Mouse (Mus musculus) embryonic facial prominence, embryonic 13.5 days (tissue): Measurements from ENCODE around the gene Nkap. TPM values are rescaled to one million over a fixed set of nuclear protein-coding genes. Genes with fewer than 3 reads are reported as not detected.
"Not testable (repeated sequence)": the region's sequence is repeated elsewhere in the genome, so short reads cannot be mapped to it uniquely, and the experiment has no call there.

Source experiments
- ATAC-seq: fragments of 200-750 bp; cut with Nextera tagmentation; 2 replicates; pipeline ENCODE4 v1.8.0; 2017; ENCODE audit warnings: low read depth; ENCODE audit not compliant: insufficient number of reproducible peaks, insufficient read depth, low FRiP score, low TSS enrichment
- H3K27ac ChIP-seq: fragments of 300-500 bp; sonication (generic); 2 replicates; pipeline ENCODE4 v1.5.1; 2015; ENCODE audit warnings: moderate library complexity, mild to moderate bottlenecking, inconsistent platforms
- H3K27me3 ChIP-seq: fragments of 300-500 bp; sonication (generic); 2 replicates; pipeline ENCODE4 v1.6.1; 2015; ENCODE audit warnings: mild to moderate bottlenecking, inconsistent platforms
- H3K36me3 ChIP-seq: fragments of 300-500 bp; sonication (generic); 2 replicates; pipeline ENCODE4 v1.6.1; 2015; ENCODE audit warnings: mild to moderate bottlenecking, inconsistent platforms
- H3K4me1 ChIP-seq: fragments of 300-500 bp; sonication (generic); 2 replicates; pipeline ENCODE4 v1.6.1; 2015; ENCODE audit warnings: inconsistent platforms
- H3K4me2 ChIP-seq: fragments of 300-500 bp; sonication (generic); 2 replicates; pipeline ENCODE4 v1.6.1; 2015; ENCODE audit warnings: moderate library complexity, mild to moderate bottlenecking, inconsistent platforms
- H3K4me3 ChIP-seq: fragments of 300-500 bp; sonication (generic); 2 replicates; pipeline ENCODE4 v1.5.1; 2015; ENCODE audit warnings: mild to moderate bottlenecking, inconsistent platforms
- H3K9ac ChIP-seq: fragments of 300-500 bp; sonication (generic); 2 replicates; pipeline ENCODE4 v1.6.1; 2015; ENCODE audit warnings: mild to moderate bottlenecking, inconsistent platforms
- H3K9me3 ChIP-seq: fragments of 300-500 bp; sonication (generic); 2 replicates; pipeline ENCODE4 v1.6.1; 2016; ENCODE audit warnings: inconsistent platforms
- WGBS: fragments of 180-500 bp; shearing (Covaris S2); methylation state at CpG from one replicate; pipeline ENCODE4 v1.1.7; 2015; ENCODE audit warnings: mixed read lengths; 5-methylcytosine and 5-hydroxymethylcytosine counted together
- polyA plus RNA-seq: library from polyadenylated mRNA; unstranded; fragments of >200 nt; fragmentation: Nextera tagmentation; extraction: Ambion mirVana; gene quantifications from 2 replicates; pipeline ENCODE4 v1.2.1, GENCODE M21; 2015

Nkap gene
- polyA plus RNA-seq = 16.7 and 17.4 TPM in 2 replicates

- Histone ChIP-seq H3K4me2 (peak within 1 kb of the TSS; percentile 61), H3K9ac (peak within 1 kb of the TSS; percentile 82), H3K4me3 (peak within 1 kb of the TSS; percentile 63), H3K36me3 (no peaks in the 10 kb centered on the region), H3K9me3 (no peaks in the 10 kb centered on the region), H3K4me1 (peaks cover 9% of the 10 kb centered on the region), H3K27ac (peak within 1 kb of the TSS; percentile 73), H3K27me3 (no peaks in the 10 kb centered on the region)
- ATAC-seq = no peak
- WGBS = 21% methylated on average over 58 of the region's 58 CpGs
These were observed at the start of gene Nkap for GRCm38 (mm10) chrX:37126671-37127358. TSS of gene Nkap (plus strand) at chrX:37126795.

- WGBS = 63% methylated on average over 4 of the region's 4 CpGs
These were observed 46.2 kb upstream of the Nkap start for GRCm38 (mm10) chrX:37080345-37080744.

GRCm38 (mm10) chrX:37081194-37081593 lies 45.4 kb upstream of the Nkap start:
- Histone ChIP-seq H3K36me3 (peaks cover 13% of the 10 kb centered on the region; the same call in 1 of the 2 replicates), H3K4me3 (no peak overlapping the region), H3K27ac (no peak overlapping the region), H3K9ac (no peak overlapping the region), H3K4me1 (0 out of 2 replicates have a peak, but pooled peaks cover 6% of the 10 kb centered on the region), H3K4me2 (no peak overlapping the region), H3K9me3 (no peaks in the 10 kb centered on the region), H3K27me3 (no peaks in the 10 kb centered on the region)
- WGBS = 51% methylated on average over 6 of the region's 6 CpGs
- ATAC-seq = no peak

More at GRCm38 (mm10) chrX:37080345-37080744, 46.2 kb upstream of the Nkap start:
- not testable (repeated sequence) for H3K9me3 ChIP-seq, H3K4me3 ChIP-seq, H3K27me3 ChIP-seq, H3K4me2 ChIP-seq, H3K27ac ChIP-seq, H3K4me1 ChIP-seq, H3K9ac ChIP-seq, ATAC-seq
- peaks cover 13% of the 10 kb centered on the region; the same call in 1 of the 2 replicates for H3K36me3 ChIP-seq

- H3K4me2 ChIP-seq = peak overlapping the region; percentile 69
- ATAC-seq = no peak
- peaks cover 13% of the 10 kb centered on the region; the same call in 1 of the 2 replicates for H3K36me3 ChIP-seq
- peak overlapping the region; percentile 58 for H3K4me3 ChIP-seq
- no peaks in the 10 kb centered on the region for H3K9me3 ChIP-seq
- peak overlapping the region; percentile 91 for H3K27ac ChIP-seq
- H3K9ac ChIP-seq = peak overlapping the region; percentile 85
- WGBS = 17% methylated on average over 19 of the region's 19 CpGs
- H3K27me3 ChIP-seq = no peaks in the 10 kb centered on the region
- H3K4me1 ChIP-seq = 0 out of 2 replicates have a peak, but pooled peaks cover 6% of the 10 kb centered on the region
These were observed 42.2 kb upstream of the Nkap start for GRCm38 (mm10) chrX:37084318-37084926.

GRCm38 (mm10) chrX:37084927-37085660 lies 41.5 kb upstream of the Nkap start, which contains the start of gene Rpl39:
TSS of gene Rpl39 (minus strand) at chrX:37085402.
- H3K4me1 ChIP-seq = 0 out of 2 replicates have a peak, but pooled peaks cover 6% of the 10 kb centered on the region
- H3K36me3 ChIP-seq = peaks cover 13% of the 10 kb centered on the region; the same call in 1 of the 2 replicates
- peak within 1 kb of the TSS; percentile 91 for H3K27ac ChIP-seq
- 16% methylated on average over 38 of the region's 38 CpGs for WGBS
- H3K4me2 ChIP-seq = peak within 1 kb of the TSS; percentile 69
- H3K9me3 ChIP-seq = no peaks in the 10 kb centered on the region
- H3K27me3 ChIP-seq = no peaks in the 10 kb centered on the region
- H3K4me3 ChIP-seq = peak within 1 kb of the TSS; percentile 58
- H3K9ac ChIP-seq = peak within 1 kb of the TSS; percentile 85
- ATAC-seq = peak; percentile 91

- Histone ChIP-seq H3K9ac (peak overlapping the region; percentile 59; the same call in 1 of the 2 replicates), H3K9me3 (no peaks in the 10 kb centered on the region), H3K4me1 (0 out of 2 replicates have a peak, but pooled peaks cover 6% of the 10 kb centered on the region), H3K4me3 (peak overlapping the region; percentile 58), H3K27ac (peak overlapping the region; percentile 91), H3K36me3 (peaks cover 13% of the 10 kb centered on the region; the same call in 1 of the 2 replicates), H3K27me3 (no peaks in the 10 kb centered on the region), H3K4me2 (peak overlapping the region; percentile 55)
- peak; percentile 32; the same call in 1 of the 2 replicates for ATAC-seq
- 17% methylated on average over 9 of the region's 9 CpGs for WGBS
These were observed 40.9 kb upstream of the Nkap start for GRCm38 (mm10) chrX:37085665-37086064.

GRCm38 (mm10) chrX:37088778-37089177 lies 37.8 kb upstream of the Nkap start:
- Histone ChIP-seq H3K4me2 (no peak overlapping the region), H3K27ac (no peak overlapping the region), H3K4me1 (no peaks in the 10 kb centered on the region), H3K4me3 (no peak overlapping the region), H3K9me3 (no peaks in the 10 kb centered on the region), H3K27me3 (no peaks in the 10 kb centered on the region), H3K9ac (no peak overlapping the region), H3K36me3 (no peaks in the 10 kb centered on the region; the same call in 1 of the 2 replicates)
- whole genome bisulfite sequencing = 63% methylated on average over 1 of the region's 1 CpGs
- no peak for ATAC-seq

- Histone ChIP-seq H3K4me1 (no peaks in the 10 kb centered on the region), H3K9me3 (no peaks in the 10 kb centered on the region), H3K36me3 (no peaks in the 10 kb centered on the region; the same call in 1 of the 2 replicates), H3K27ac (no peak overlapping the region), H3K27me3 (no peaks in the 10 kb centered on the region), H3K4me2 (no peak overlapping the region), H3K9ac (no peak overlapping the region), H3K4me3 (no peak overlapping the region)
- WGBS = 86% methylated on average over 3 of the region's 3 CpGs
- no peak for ATAC-seq
These were observed 35.1 kb upstream of the Nkap start for GRCm38 (mm10) chrX:37091457-37091856.

- peaks cover 9% of the 10 kb centered on the region; the same call in 1 of the 2 replicates for H3K36me3 ChIP-seq
- no peaks in the 10 kb centered on the region for H3K4me1 ChIP-seq
- 88% methylated on average over 11 of the region's 11 CpGs for WGBS
- H3K9me3 ChIP-seq = no peaks in the 10 kb centered on the region
- H3K27me3 ChIP-seq = no peaks in the 10 kb centered on the region
- no peak overlapping the region for H3K4me3 ChIP-seq
- no peak overlapping the region for H3K27ac ChIP-seq
- no peak overlapping the region for H3K4me2 ChIP-seq
- ATAC-seq = no peak
- H3K9ac ChIP-seq = no peak overlapping the region
These were observed 31.4 kb upstream of the Nkap start for GRCm38 (mm10) chrX:37095106-37095768.

GRCm38 (mm10) chrX:37098681-37099080 lies 27.9 kb upstream of the Nkap start:
- 93% methylated on average over 3 of the region's 3 CpGs for WGBS
- no peak overlapping the region for H3K27ac ChIP-seq
- H3K9me3 ChIP-seq = no peaks in the 10 kb centered on the region
- H3K9ac ChIP-seq = no peak overlapping the region
- no peak overlapping the region for H3K4me2 ChIP-seq
- H3K27me3 ChIP-seq = no peaks in the 10 kb centered on the region
- H3K4me3 ChIP-seq = no peak overlapping the region
- no peaks in the 10 kb centered on the region for H3K4me1 ChIP-seq
- 0 out of 2 replicates have a peak, but pooled peaks cover 9% of the 10 kb centered on the region for H3K36me3 ChIP-seq
- ATAC-seq = no peak

- Histone ChIP-seq H3K4me2 (no peak overlapping the region), H3K4me1 (no peaks in the 10 kb centered on the region), H3K9ac (no peak overlapping the region), H3K27ac (no peak overlapping the region), H3K36me3 (peaks cover 5% of the 10 kb centered on the region; the same call in 1 of the 2 replicates), H3K27me3 (no peaks in the 10 kb centered on the region), H3K4me3 (no peak overlapping the region), H3K9me3 (no peaks in the 10 kb centered on the region)
- no peak for ATAC-seq
- WGBS = 76% methylated on average over 2 of the region's 2 CpGs
These were observed 22.8 kb upstream of the Nkap start for GRCm38 (mm10) chrX:37103826-37104225.
